Mouse (Mus musculus): ENCODE data around the gene Saa2. TPM values are rescaled to one million over a fixed set of nuclear protein-coding genes. Genes with fewer than 3 reads are reported as not detected.

The Saa2 gene
- polyA plus RNA-seq, 1 experiment from 2014 or later = 0.09 TPM

- POLR2A ChIA-PET = no interaction called here
- CTCF ChIA-PET = no interaction called here
- DNase-seq (ENCODE audit: low read depth, low spot score) (no peak), ATAC-seq (no peak)
- TF ChIP-seq CTCF (IDR thresholded peaks at IDR 0.05) = no peak
- no peaks in the 10 kb centered on the region for H3K27me3 ChIP-seq
- in situ Hi-C loops (cut with MboI; ENCODE audit: low pct_unique_long_range_greater_than_20kb) = no loop called here
Measured at GRCm38 (mm10) chr7:46748459-46748858, 3.1 kb upstream of the Saa2 start.

GRCm38 (mm10) chr7:46761049-46761795 lies 9.6 kb downstream of the Saa2 start:
- CTCF ChIA-PET = no interaction called here
- H3K27me3 ChIP-seq = no peaks in the 10 kb centered on the region
- ATAC-seq = no peak
- POLR2A ChIA-PET = no interaction called here
- TF ChIP-seq CTCF (IDR thresholded peaks at IDR 0.05) = no peak
- DNase-seq (ENCODE audit: low read depth, low spot score) = no peak
- in situ Hi-C loops (cut with MboI; ENCODE audit: low pct_unique_long_range_greater_than_20kb) = loop anchor here (10.0 kb wide), 1 partner anchor 46 kb away; the partner anchor contains the start of genes Saa3 and Saal1

- TF ChIP-seq CTCF (IDR thresholded peaks at IDR 0.05) = no peak
- DNase-seq (ENCODE audit: low read depth, low spot score) = no peak
- ATAC-seq = no peak
- CTCF ChIA-PET = no interaction called here
- no peaks in the 10 kb centered on the region for H3K27me3 ChIP-seq
- in situ Hi-C loops (cut with MboI; ENCODE audit: low pct_unique_long_range_greater_than_20kb) = loop anchor here (10.0 kb wide), 1 partner anchor 48 kb away; the partner anchor contains the start of genes Saa3 and Saal1
- POLR2A ChIA-PET = no interaction called here
Measured at GRCm38 (mm10) chr7:46762601-46763000, 11.0 kb downstream of the Saa2 start.

GRCm38 (mm10) chr7:46764672-46765071 lies 13.1 kb downstream of the Saa2 start:
- in situ Hi-C loops (cut with MboI; ENCODE audit: low pct_unique_long_range_greater_than_20kb) = loop anchor here (10.0 kb wide), 1 partner anchor 50 kb away; the partner anchor contains the start of genes Saa3 and Saal1
- no peak for ATAC-seq
- ChIA-PET POLR2A (no interaction called here), CTCF (interaction anchor here (2.0 kb wide), 1 partner anchor 50 kb away, joined by 4 read pairs; the partner anchor contains the start of gene Saa3)
- DNase-seq (ENCODE audit: low read depth, low spot score) = no peak
- no peaks in the 10 kb centered on the region for H3K27me3 ChIP-seq
- no peak for TF ChIP-seq CTCF (IDR thresholded peaks at IDR 0.05)

- ChIA-PET CTCF (interaction anchor here (1.5 to 2.4 kb wide), 2 partner anchors 10 to 53 kb away, joined by 7 read pairs; no protein-coding TSS in a partner anchor), POLR2A (interaction anchor here (0.8 kb wide), 1 partner anchor 9 kb away, joined by 3 read pairs; no protein-coding TSS in a partner anchor)
- ATAC-seq (no peak), DNase-seq (ENCODE audit: low read depth, low spot score) (no peak)
- in situ Hi-C loops (cut with MboI; ENCODE audit: low pct_unique_long_range_greater_than_20kb) = loop anchor here (10.0 kb wide), 1 partner anchor 53 kb away; the partner anchor contains the start of genes Saa3 and Saal1
- TF ChIP-seq CTCF (IDR thresholded peaks at IDR 0.05) = no peak
- H3K27me3 ChIP-seq = no peaks in the 10 kb centered on the region
Measured at GRCm38 (mm10) chr7:46767371-46767770, 15.8 kb downstream of the Saa2 start.

- no peak for DNase-seq (ENCODE audit: low read depth, low spot score)
- ChIA-PET POLR2A (no interaction called here), CTCF (interaction anchor here (1.7 to 2.4 kb wide), 3 partner anchors 11 to 58 kb away, joined by 5 to 7 read pairs (median 6); partner anchors contain the start of gene Saal1)
- no peaks in the 10 kb centered on the region for H3K27me3 ChIP-seq
- in situ Hi-C loops (cut with MboI; ENCODE audit: low pct_unique_long_range_greater_than_20kb) = loop anchor here (10.0 kb wide), 1 partner anchor 54 kb away; the partner anchor contains the start of genes Saa3 and Saal1
- ATAC-seq = no peak
- TF ChIP-seq CTCF (IDR thresholded peaks at IDR 0.05) = no peak
Measured at GRCm38 (mm10) chr7:46768451-46768850, 16.9 kb downstream of the Saa2 start.

- H3K27me3 ChIP-seq = no peaks in the 10 kb centered on the region
- CTCF ChIA-PET = interaction anchor here (1.1 to 1.8 kb wide), 6 partner anchors 10 to 57 kb away, joined by 3 to 10 read pairs (median 5); partner anchors contain the start of gene Saa3
- in situ Hi-C loops (cut with MboI; ENCODE audit: low pct_unique_long_range_greater_than_20kb) = no loop called here
- DNase-seq (ENCODE audit: low read depth, low spot score) (no peak), ATAC-seq (no peak)
- no peak for TF ChIP-seq CTCF (IDR thresholded peaks at IDR 0.05)
- POLR2A ChIA-PET = no interaction called here
Measured at GRCm38 (mm10) chr7:46770706-46771105, 19.1 kb downstream of the Saa2 start.

- H3K27me3 ChIP-seq = no peaks in the 10 kb centered on the region
- ATAC-seq (no peak), DNase-seq (ENCODE audit: low read depth, low spot score) (no peak)
- TF ChIP-seq CTCF (IDR thresholded peaks at IDR 0.05) = no peak
- ChIA-PET CTCF (interaction anchor here (1.3 kb wide), 1 partner anchor 85 kb away, joined by 3 read pairs; no protein-coding TSS in a partner anchor), POLR2A (no interaction called here)
- in situ Hi-C loops (cut with MboI; ENCODE audit: low pct_unique_long_range_greater_than_20kb) = no loop called here
Measured at GRCm38 (mm10) chr7:46789177-46789849, 37.7 kb downstream of the Saa2 start.

- POLR2A ChIA-PET = no interaction called here
- ATAC-seq (no peak), DNase-seq (ENCODE audit: low read depth, low spot score) (no peak)
- in situ Hi-C loops (cut with MboI; ENCODE audit: low pct_unique_long_range_greater_than_20kb) = loop anchor here (10.0 kb wide), 1 partner anchor 211 kb away; the partner anchor contains the start of gene Spty2d1
- TF ChIP-seq CTCF (IDR thresholded peaks at IDR 0.05) = no peak
- CTCF ChIA-PET = interaction anchor here (0.7 kb wide), 1 partner anchor 12 kb away, joined by 3 read pairs; no protein-coding TSS in a partner anchor
- no peaks in the 10 kb centered on the region for H3K27me3 ChIP-seq
Measured at GRCm38 (mm10) chr7:46793871-46794270, 42.3 kb downstream of the Saa2 start.
